Mouse (Mus musculus) left cerebral cortex, postnatal 10 days (tissue): ENCODE measurements around the gene Fermt3. TPM values are rescaled to one million over a fixed set of nuclear protein-coding genes. Genes with fewer than 3 reads are reported as not detected.
A peak's percentile ranks its signal among the peaks of the same experiment; 100 is the strongest.
"Not testable (repeated sequence)": the region's sequence is repeated elsewhere in the genome, so short reads cannot be mapped to it uniquely, and the experiment has no call there.

ENCODE experiments used
- DNase-seq, 2 experiments: peaks; one replicate each; pipeline ENCODE4 v3.0.0; 2021 to 2022; ENCODE audit warnings: low spot score in 2 of 2, mixed read lengths in 1 of 2; ENCODE audit errors: extremely low spot score in 1 of 2
- intact Hi-C: fragments of 180-260 bp; cut with DNase I; formaldehyde crosslinking; loops from one replicate; pipeline ENCODE4 v1.15.1; 2025
- total RNA-seq, 2 experiments: library from RNA; stranded (reverse); gene quantifications; 2 replicates each; pipeline ENCODE4 v1.2.3; 2021

Fermt3 gene
- 1 to 10 TPM; 3.7 to 5.5 TPM for total RNA-seq

GRCm38 (mm10) chr19:7019191-7019590, at the start of gene Fermt3:
TSS of gene Fermt3 (minus strand) at chr19:7019469.
- DNase-seq, result peak in 1 of 2 experiments; percentile 63
- intact Hi-C loops, result no loop called here

GRCm38 (mm10) chr19:7068136-7068535, 48.9 kb upstream of the Fermt3 start:
- intact Hi-C loops, result loop anchor here (2.0 to 10.0 kb wide), 3 partner anchors 93 to 347 kb away; partner anchors contain the start of gene 2700081O15Rik
- peak; percentile 62 to 82 for DNase-seq

GRCm38 (mm10) chr19:7067344-7068050, 48.2 kb upstream of the Fermt3 start:
- DNase-seq, result no peak
- intact Hi-C loops, result loop anchor here (2.0 to 10.0 kb wide), 3 partner anchors 93 to 347 kb away; partner anchors contain the start of gene 2700081O15Rik

GRCm38 (mm10) chr19:7066828-7067342, 47.6 kb upstream of the Fermt3 start:
- no peak for DNase-seq
- intact Hi-C loops, result loop anchor here (10.0 kb wide), 1 partner anchor 348 kb away; the partner anchor contains the start of gene 2700081O15Rik

GRCm38 (mm10) chr19:7066034-7066827, 47.0 kb upstream of the Fermt3 start:
- intact Hi-C loops, result loop anchor here (10.0 kb wide), 1 partner anchor 349 kb away; the partner anchor contains the start of gene 2700081O15Rik
- DNase-seq, result peak in 1 of 2 experiments; percentile 83

- intact Hi-C loops, result loop anchor here (5.0 to 10.0 kb wide), 2 partner anchors 278 to 350 kb away; partner anchors contain the start of genes 2700081O15Rik and Mark2
- DNase-seq, result peak; percentile 59 to 88
These were observed 45.3 kb upstream of the Fermt3 start for GRCm38 (mm10) chr19:7064571-7064970.

- intact Hi-C loops, result loop anchor here (5.0 to 10.0 kb wide), 2 partner anchors 279 to 352 kb away; partner anchors contain the start of genes 2700081O15Rik and Mark2
- DNase-seq, result no peak
These were observed 43.6 kb upstream of the Fermt3 start for GRCm38 (mm10) chr19:7062916-7063315.

GRCm38 (mm10) chr19:7062110-7062509, 42.8 kb upstream of the Fermt3 start:
- no peak for DNase-seq
- intact Hi-C loops, result loop anchor here (5.0 to 10.0 kb wide), 2 partner anchors 280 to 353 kb away; partner anchors contain the start of genes 2700081O15Rik and Mark2

- intact Hi-C loops, result no loop called here
These were observed 39.3 kb upstream of the Fermt3 start for GRCm38 (mm10) chr19:7058541-7058940.

GRCm38 (mm10) chr19:7057722-7058207, 38.5 kb upstream of the Fermt3 start:
- peak in 1 of 2 experiments; percentile 88 for DNase-seq
- intact Hi-C loops, result no loop called here

More at GRCm38 (mm10) chr19:7058541-7058940, 39.3 kb upstream of the Fermt3 start:
- DNase-seq, result no peak

- intact Hi-C loops, result no loop called here
- peak in 1 of 2 experiments; percentile 77 for DNase-seq
These were observed 38.0 kb upstream of the Fermt3 start for GRCm38 (mm10) chr19:7057126-7057721.

- intact Hi-C loops, result no loop called here
These were observed 37.2 kb upstream of the Fermt3 start, which contains the start of gene Macrod1 for GRCm38 (mm10) chr19:7056248-7057087. TSS of gene Macrod1 (plus strand) at chr19:7056810.

GRCm38 (mm10) chr19:7055173-7055572, 35.9 kb upstream of the Fermt3 start:
- intact Hi-C loops, result no loop called here
- no peak for DNase-seq

More at GRCm38 (mm10) chr19:7056248-7057087, 37.2 kb upstream of the Fermt3 start, which contains the start of gene Macrod1:
- peak; percentile 70 to 87 for DNase-seq

GRCm38 (mm10) chr19:7054772-7055171, 35.5 kb upstream of the Fermt3 start:
- DNase-seq, result peak in 1 of 2 experiments; percentile 59
- intact Hi-C loops, result no loop called here

GRCm38 (mm10) chr19:7053382-7053781, 34.1 kb upstream of the Fermt3 start:
- intact Hi-C loops, DNase-seq: not testable (repeated sequence)

GRCm38 (mm10) chr19:7044706-7045105, 25.4 kb upstream of the Fermt3 start:
- intact Hi-C loops, result no loop called here
- no peak for DNase-seq

GRCm38 (mm10) chr19:7044279-7044678, 25.0 kb upstream of the Fermt3 start:
- intact Hi-C loops, result no loop called here
- DNase-seq, result no peak
